Mouse (Mus musculus): ENCODE data around the gene Nupr1. TPM values are rescaled to one million over a fixed set of nuclear protein-coding genes. Genes with fewer than 3 reads are reported as not detected.
A peak's percentile ranks its signal among the peaks of the same experiment; 100 is the strongest.

The Nupr1 gene
- total RNA-seq (2015; ENCODE audit: low replicate concordance) (2.5 TPM in 1 of 2 replicates, not detected in the other), total RNA-seq (2017; ENCODE audit: low replicate concordance) (1.2 and 15.8 TPM in 2 replicates)

- ATAC-seq (replicated peaks; ENCODE audit: low FRiP score, poor library complexity, severe bottlenecking): no peak
These were observed at the start of gene Nupr1 for GRCm38 (mm10) chr7:126630824-126631518. Gene Nupr1, minus strand, starts transcription at chr7:126630861.

- ATAC-seq (replicated peaks; ENCODE audit: low FRiP score, poor library complexity, severe bottlenecking): no peak
These were observed 49.0 kb upstream of the Nupr1 start for GRCm38 (mm10) chr7:126679683-126680082.

GRCm38 (mm10) chr7:126678545-126679341 lies 48.1 kb upstream of the Nupr1 start:
- ATAC-seq (replicated peaks; ENCODE audit: low FRiP score, poor library complexity, severe bottlenecking): no peak

- ATAC-seq (replicated peaks; ENCODE audit: low FRiP score, poor library complexity, severe bottlenecking): no peak
These were observed 46.1 kb upstream of the Nupr1 start for GRCm38 (mm10) chr7:126676631-126677220.

GRCm38 (mm10) chr7:126676207-126676606 lies 45.5 kb upstream of the Nupr1 start, which contains the start of gene Sult1a1:
Gene Sult1a1, minus strand, starts transcription at chr7:126676432.
- ATAC-seq (replicated peaks; ENCODE audit: low FRiP score, poor library complexity, severe bottlenecking): no peak

- ATAC-seq (replicated peaks; ENCODE audit: low FRiP score, poor library complexity, severe bottlenecking): no peak
These were observed 44.4 kb upstream of the Nupr1 start for GRCm38 (mm10) chr7:126675104-126675503.

GRCm38 (mm10) chr7:126672111-126672510 lies 41.5 kb upstream of the Nupr1 start:
- no peak for ATAC-seq (replicated peaks; ENCODE audit: low FRiP score, poor library complexity, severe bottlenecking)

- ATAC-seq (replicated peaks; ENCODE audit: low FRiP score, poor library complexity, severe bottlenecking): no peak
These were observed 39.5 kb upstream of the Nupr1 start for GRCm38 (mm10) chr7:126670152-126670551.

- no peak for ATAC-seq (replicated peaks; ENCODE audit: low FRiP score, poor library complexity, severe bottlenecking)
These were observed 37.8 kb upstream of the Nupr1 start for GRCm38 (mm10) chr7:126668452-126668851.

GRCm38 (mm10) chr7:126667495-126668090 lies 36.9 kb upstream of the Nupr1 start:
- no peak for ATAC-seq (replicated peaks; ENCODE audit: low FRiP score, poor library complexity, severe bottlenecking)

GRCm38 (mm10) chr7:126665269-126665668 lies 34.6 kb upstream of the Nupr1 start:
- ATAC-seq (replicated peaks; ENCODE audit: low FRiP score, poor library complexity, severe bottlenecking): no peak

GRCm38 (mm10) chr7:126663646-126664045 lies 33.0 kb upstream of the Nupr1 start:
- ATAC-seq (replicated peaks; ENCODE audit: low FRiP score, poor library complexity, severe bottlenecking): no peak

- ATAC-seq (replicated peaks; ENCODE audit: low FRiP score, poor library complexity, severe bottlenecking): no peak
These were observed 29.1 kb upstream of the Nupr1 start for GRCm38 (mm10) chr7:126659771-126660170.

- ATAC-seq (replicated peaks; ENCODE audit: low FRiP score, poor library complexity, severe bottlenecking): no peak
These were observed 26.9 kb upstream of the Nupr1 start for GRCm38 (mm10) chr7:126657522-126657921.

GRCm38 (mm10) chr7:126655695-126656094 lies 25.0 kb upstream of the Nupr1 start:
- ATAC-seq (replicated peaks; ENCODE audit: low FRiP score, poor library complexity, severe bottlenecking): no peak

GRCm38 (mm10) chr7:126653991-126654390 lies 23.3 kb upstream of the Nupr1 start:
- no peak for ATAC-seq (replicated peaks; ENCODE audit: low FRiP score, poor library complexity, severe bottlenecking)

GRCm38 (mm10) chr7:126650852-126651251 lies 20.2 kb upstream of the Nupr1 start:
- no peak for ATAC-seq (replicated peaks; ENCODE audit: low FRiP score, poor library complexity, severe bottlenecking)

- ATAC-seq (replicated peaks; ENCODE audit: low FRiP score, poor library complexity, severe bottlenecking): peak; percentile 95
These were observed 18.8 kb upstream of the Nupr1 start, which contains the start of gene Sgf29 for GRCm38 (mm10) chr7:126649231-126650051. Gene Sgf29, plus strand, starts transcription at chr7:126649309.

GRCm38 (mm10) chr7:126648486-126648885 lies 17.8 kb upstream of the Nupr1 start:
- ATAC-seq (replicated peaks; ENCODE audit: low FRiP score, poor library complexity, severe bottlenecking): no peak
